Mouse (Mus musculus) urinary bladder, postnatal 36 days (tissue): ENCODE measurements around the gene Olfr455.

ENCODE experiments used
- DNase-seq, 2 experiments: peaks; one replicate each; pipeline ENCODE4 v3.0.0; 2022; ENCODE audit warnings: low spot score in 2 of 2, mixed read lengths in 1 of 2

Gene Olfr455

GRCm38 (mm10) chr6:42547461-42547860 lies at the start of gene Olfr455:
Gene Olfr455 (minus strand): TSS chr6:42547587.
- DNase-seq, result no peak

- DNase-seq, result no peak
Measured at GRCm38 (mm10) chr6:42593138-42593882, 45.9 kb upstream of the Olfr455 start.

- no peak for DNase-seq
Measured at GRCm38 (mm10) chr6:42586569-42586968, 39.2 kb upstream of the Olfr455 start.

GRCm38 (mm10) chr6:42583488-42583872 lies 36.1 kb upstream of the Olfr455 start:
- DNase-seq, result peak; percentile 56 to 65

- DNase-seq, result no peak
Measured at GRCm38 (mm10) chr6:42582741-42583487, 35.5 kb upstream of the Olfr455 start.

- no peak for DNase-seq
Measured at GRCm38 (mm10) chr6:42578678-42579077, 31.3 kb upstream of the Olfr455 start.

- DNase-seq, result no peak
Measured at GRCm38 (mm10) chr6:42577433-42577832, 30.0 kb upstream of the Olfr455 start.

GRCm38 (mm10) chr6:42568205-42568604 lies 20.8 kb upstream of the Olfr455 start:
- DNase-seq, result no peak

GRCm38 (mm10) chr6:42566076-42566598 lies 18.8 kb upstream of the Olfr455 start:
- DNase-seq, result no peak

- no peak for DNase-seq
Measured at GRCm38 (mm10) chr6:42562280-42562679, 14.9 kb upstream of the Olfr455 start.

GRCm38 (mm10) chr6:42560885-42561284 lies 13.5 kb upstream of the Olfr455 start:
- DNase-seq, result no peak

GRCm38 (mm10) chr6:42558641-42559040 lies 11.3 kb upstream of the Olfr455 start:
- DNase-seq, result no peak

GRCm38 (mm10) chr6:42546180-42546579 lies 1.2 kb downstream of the Olfr455 start:
- no peak for DNase-seq

- DNase-seq, result no peak
Measured at GRCm38 (mm10) chr6:42545451-42545885, 1.9 kb downstream of the Olfr455 start.

- DNase-seq, result no peak
Measured at GRCm38 (mm10) chr6:42544846-42545245, 2.5 kb downstream of the Olfr455 start.

- DNase-seq, result peak in 1 of 2 experiments; percentile 57
Measured at GRCm38 (mm10) chr6:42542036-42543031, 5.1 kb downstream of the Olfr455 start.

- DNase-seq, result no peak
Measured at GRCm38 (mm10) chr6:42540681-42541080, 6.7 kb downstream of the Olfr455 start.

GRCm38 (mm10) chr6:42539711-42540110 lies 7.7 kb downstream of the Olfr455 start:
- DNase-seq, result no peak

- DNase-seq, result no peak
Measured at GRCm38 (mm10) chr6:42513461-42513860, 33.9 kb downstream of the Olfr455 start.

- no peak for DNase-seq
Measured at GRCm38 (mm10) chr6:42509311-42509710, 38.1 kb downstream of the Olfr455 start.

GRCm38 (mm10) chr6:42503478-42503877 lies 43.9 kb downstream of the Olfr455 start:
- DNase-seq, result no peak
